Mouse (Mus musculus): ENCODE measurements around the gene Atp6v1g2.

Atp6v1g2 gene

GRCm38 (mm10) chr17:35255704-35256103, 22.2 kb downstream of the Atp6v1g2 start:
- no peak for DNase-seq

- DNase-seq: no peak
These were observed 23.9 kb downstream of the Atp6v1g2 start for GRCm38 (mm10) chr17:35257378-35257777.

- peak; percentile 95 to 98 for DNase-seq
These were observed 24.5 kb downstream of the Atp6v1g2 start for GRCm38 (mm10) chr17:35257824-35258491.

GRCm38 (mm10) chr17:35258492-35259478, 25.3 kb downstream of the Atp6v1g2 start:
- peak; percentile 75 to 84 for DNase-seq

GRCm38 (mm10) chr17:35259621-35260020, 26.2 kb downstream of the Atp6v1g2 start:
- DNase-seq: no peak

GRCm38 (mm10) chr17:35261651-35262050, 28.2 kb downstream of the Atp6v1g2 start:
- DNase-seq: no peak

GRCm38 (mm10) chr17:35262664-35263522, 29.4 kb downstream of the Atp6v1g2 start, which contains the start of gene H2-D1:
Gene H2-D1 (plus strand): TSS chr17:35262730.
- DNase-seq: peak; percentile 100

GRCm38 (mm10) chr17:35263523-35263883, 30.0 kb downstream of the Atp6v1g2 start:
- DNase-seq: no peak

- DNase-seq: no peak
These were observed 34.1 kb downstream of the Atp6v1g2 start for GRCm38 (mm10) chr17:35267399-35268086.

- DNase-seq: peak in 1 of 2 experiments; percentile 51
These were observed 36.3 kb downstream of the Atp6v1g2 start for GRCm38 (mm10) chr17:35269653-35270347.

- no peak for DNase-seq
These were observed 38.8 kb downstream of the Atp6v1g2 start for GRCm38 (mm10) chr17:35272249-35272648.

GRCm38 (mm10) chr17:35274770-35275169, 41.3 kb downstream of the Atp6v1g2 start:
- peak; percentile 76 to 96 for DNase-seq

GRCm38 (mm10) chr17:35276304-35276864, 42.9 kb downstream of the Atp6v1g2 start:
- DNase-seq: no peak

- DNase-seq: no peak
These were observed 44.6 kb downstream of the Atp6v1g2 start for GRCm38 (mm10) chr17:35278049-35278448.

- no peak for DNase-seq
These were observed 45.7 kb downstream of the Atp6v1g2 start for GRCm38 (mm10) chr17:35278957-35279688.

GRCm38 (mm10) chr17:35280276-35280675, 46.8 kb downstream of the Atp6v1g2 start:
- no peak for DNase-seq

GRCm38 (mm10) chr17:35285431-35285830, 52.0 kb downstream of the Atp6v1g2 start:
- DNase-seq: no peak

All from spleen, adult 18-20 months (tissue).